Mouse (Mus musculus) E14TG2a.4 (cell line): Measurements from ENCODE around the gene Fars2.

Experiments used
- H3K27me3 ChIP-seq: 2 replicates; pipeline ENCODE4 v1.6.1; 2014; ENCODE audit warnings: low read length, control low read depth; ENCODE audit not compliant: insufficient read depth
- H3K36me3 ChIP-seq: 2 replicates; pipeline ENCODE4 v1.6.1; 2014; ENCODE audit warnings: low read length, control low read depth; ENCODE audit not compliant: insufficient read depth
- H3K4me1 ChIP-seq: replicated peaks from 2 replicates; pipeline ENCODE4 v1.6.1; 2014; ENCODE audit warnings: low read depth, low read length, control low read depth
- H3K4me3 ChIP-seq: replicated peaks from 2 replicates; pipeline ENCODE4 v1.5.1; 2014; ENCODE audit warnings: mild to moderate bottlenecking, low read length
- H3K9me3 ChIP-seq: 2 replicates; pipeline ENCODE4 v1.6.1; 2014; ENCODE audit warnings: low read length, control low read depth
- CTCF ChIP-seq: conservative IDR thresholded peaks from 2 replicates; pipeline ENCODE4 v1.5.1; 2014; ENCODE audit warnings: low read length
- NANOG ChIP-seq: IDR thresholded peaks from 2 replicates; pipeline ENCODE4 v1.6.1; 2014; ENCODE audit warnings: borderline replicate concordance, low read length, mixed read lengths
- POU5F1 ChIP-seq: IDR thresholded peaks from 2 replicates; pipeline ENCODE4 v1.6.1; 2014; ENCODE audit warnings: low read length, borderline replicate concordance

Gene Fars2

GRCm38 (mm10) chr13:36129360-36130054 lies 12.3 kb downstream of the Fars2 start:
- H3K36me3 ChIP-seq = peaks cover 3% of the 10 kb centered on the region; the same call in 1 of the 2 replicates
- H3K27me3 ChIP-seq = no peaks in the 10 kb centered on the region
- H3K4me3 ChIP-seq = no peak overlapping the region
- TF ChIP-seq POU5F1 (no peak), CTCF (no peak), NANOG (no peak)
- no peaks in the 10 kb centered on the region for H3K4me1 ChIP-seq
- H3K9me3 ChIP-seq = no peaks in the 10 kb centered on the region

GRCm38 (mm10) chr13:36131401-36131800 lies 14.2 kb downstream of the Fars2 start:
- TF ChIP-seq CTCF (no peak), NANOG (no peak), POU5F1 (no peak)
- no peaks in the 10 kb centered on the region for H3K4me1 ChIP-seq
- no peak overlapping the region for H3K4me3 ChIP-seq
- H3K27me3 ChIP-seq = no peaks in the 10 kb centered on the region
- H3K36me3 ChIP-seq = peaks cover 3% of the 10 kb centered on the region; the same call in 1 of the 2 replicates
- H3K9me3 ChIP-seq = no peaks in the 10 kb centered on the region

- Histone ChIP-seq H3K27me3 (no peaks in the 10 kb centered on the region), H3K9me3 (no peaks in the 10 kb centered on the region), H3K4me3 (no peak overlapping the region), H3K4me1 (no peaks in the 10 kb centered on the region), H3K36me3 (peaks cover 3% of the 10 kb centered on the region; the same call in 1 of the 2 replicates)
- TF ChIP-seq NANOG (no peak), POU5F1 (no peak), CTCF (no peak)
Measured at GRCm38 (mm10) chr13:36131992-36132649, 14.9 kb downstream of the Fars2 start.

DNA sequence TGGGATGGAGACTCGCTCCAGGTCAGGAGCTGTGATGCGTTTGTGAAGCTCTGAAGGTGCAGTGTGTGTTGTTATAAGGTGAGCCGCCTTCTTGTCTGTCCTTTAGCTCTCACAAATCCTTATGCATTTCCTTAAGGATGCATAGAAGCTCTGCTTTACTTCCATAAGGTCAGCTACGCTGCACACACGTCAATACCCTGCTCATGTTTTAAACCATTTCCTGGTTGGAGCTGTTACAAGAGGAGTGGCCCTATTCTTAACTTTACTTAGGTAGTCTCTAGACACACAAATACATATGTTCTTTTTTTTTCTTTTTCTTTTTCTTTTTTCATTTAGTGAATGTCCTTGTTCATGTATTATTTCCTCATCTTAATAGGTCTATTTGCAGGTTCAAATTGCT lies 22.5 kb downstream of the Fars2 start:
- no peaks in the 10 kb centered on the region for H3K36me3 ChIP-seq
- H3K4me3 ChIP-seq = no peak overlapping the region
- no peaks in the 10 kb centered on the region for H3K9me3 ChIP-seq
- no peaks in the 10 kb centered on the region for H3K27me3 ChIP-seq
- TF ChIP-seq NANOG (no peak), CTCF (no peak), POU5F1 (no peak)
- 0 out of 2 replicates have a peak, but pooled peaks cover 6% of the 10 kb centered on the region for H3K4me1 ChIP-seq

- 0 out of 2 replicates have a peak, but pooled peaks cover 6% of the 10 kb centered on the region for H3K4me1 ChIP-seq
- H3K4me3 ChIP-seq = no peak overlapping the region
- no peak for TF ChIP-seq CTCF
- TF ChIP-seq NANOG = no peak
- no peak for TF ChIP-seq POU5F1
- H3K27me3 ChIP-seq = no peaks in the 10 kb centered on the region
- no peaks in the 10 kb centered on the region for H3K9me3 ChIP-seq
- no peaks in the 10 kb centered on the region for H3K36me3 ChIP-seq
Measured at GRCm38 (mm10) chr13:36140247-36141016, 23.2 kb downstream of the Fars2 start.

DNA sequence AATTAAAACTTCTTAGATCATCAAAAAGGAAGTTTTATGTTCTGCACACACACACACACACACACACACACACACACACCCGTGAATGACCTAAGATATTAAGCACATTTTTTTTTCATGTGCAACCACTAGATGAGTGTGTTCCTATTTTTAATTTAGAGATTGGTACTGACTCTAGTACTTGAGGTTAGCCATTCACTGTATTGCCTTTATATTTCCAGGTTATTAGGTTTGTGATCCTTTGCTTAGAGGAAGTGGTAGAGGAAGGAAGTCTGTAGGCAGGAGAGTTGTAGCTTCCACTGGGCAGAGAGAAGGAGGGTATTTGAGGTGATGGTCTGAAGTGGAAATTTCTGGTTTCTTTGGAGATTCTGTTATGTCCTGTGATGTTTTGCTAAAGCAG lies 28.4 kb downstream of the Fars2 start:
- no peak overlapping the region for H3K4me3 ChIP-seq
- H3K27me3 ChIP-seq = no peaks in the 10 kb centered on the region
- no peaks in the 10 kb centered on the region for H3K36me3 ChIP-seq
- peaks cover 23% of the 10 kb centered on the region for H3K4me1 ChIP-seq
- TF ChIP-seq CTCF (no peak), NANOG (no peak), POU5F1 (no peak)
- no peaks in the 10 kb centered on the region for H3K9me3 ChIP-seq

DNA sequence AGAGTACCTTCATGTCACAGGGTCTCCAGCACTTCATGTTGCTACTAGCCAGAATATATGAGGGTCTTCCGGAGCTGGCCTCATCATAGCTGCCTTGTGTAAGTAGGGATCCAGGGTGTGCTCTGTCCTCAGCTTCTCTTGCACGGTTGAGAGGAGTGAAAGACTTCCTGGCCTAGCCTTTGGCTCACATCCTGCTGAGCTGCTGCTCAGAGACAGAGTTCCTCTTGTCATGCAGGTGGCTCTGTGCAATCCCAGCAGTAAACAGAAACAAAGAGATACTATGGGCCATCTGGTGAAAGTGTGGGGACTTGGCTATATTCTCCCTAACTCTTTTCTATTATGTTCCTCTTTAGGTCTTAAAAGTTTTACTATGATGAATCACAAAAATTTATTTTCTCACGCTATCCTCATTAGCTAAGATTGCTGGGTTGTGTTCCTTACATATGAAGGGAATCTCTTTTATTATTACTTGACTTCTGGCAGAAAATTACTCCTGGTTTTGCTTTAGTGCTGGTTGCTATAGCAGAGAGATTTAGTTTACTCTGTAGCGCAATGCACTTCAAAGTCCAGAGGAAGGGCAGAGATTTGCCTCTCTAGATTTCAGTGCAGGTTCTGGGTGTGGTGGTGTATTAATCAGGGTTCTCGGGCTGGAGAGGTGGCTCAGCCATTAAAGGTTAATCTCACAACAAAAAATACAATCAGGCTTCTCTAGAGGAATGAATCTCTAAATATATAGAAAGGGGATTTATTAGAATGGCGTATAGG lies 32.1 kb downstream of the Fars2 start:
- Histone ChIP-seq H3K4me1 (peaks cover 23% of the 10 kb centered on the region), H3K27me3 (no peaks in the 10 kb centered on the region), H3K9me3 (no peaks in the 10 kb centered on the region), H3K36me3 (no peaks in the 10 kb centered on the region), H3K4me3 (no peak overlapping the region)
- TF ChIP-seq POU5F1 = peak; percentile 60; the same call in 1 of the 2 replicates
- TF ChIP-seq CTCF = no peak
- TF ChIP-seq NANOG = peak; percentile 8; the same call in 1 of the 2 replicates
